Mouse (Mus musculus) stomach, embryonic 14.5 days (tissue): Measurements from ENCODE around the gene Smurf1. TPM values are rescaled to one million over a fixed set of nuclear protein-coding genes. Genes with fewer than 3 reads are reported as not detected.

Source experiments
- ATAC-seq: fragments of 200-750 bp; cut with Nextera tagmentation; 2 replicates; pipeline ENCODE4 v1.8.0; 2017; ENCODE audit warnings: low read depth, moderate TSS enrichment; ENCODE audit not compliant: insufficient number of reproducible peaks, insufficient read depth, low FRiP score
- H3K27ac ChIP-seq: fragments of 300-500 bp; sonication (generic); 2 replicates; pipeline ENCODE4 v1.5.1; 2014; ENCODE audit warnings: mild to moderate bottlenecking, low read length, moderate library complexity, mixed read lengths
- H3K27me3 ChIP-seq: fragments of 300-500 bp; sonication (generic); 2 replicates; pipeline ENCODE4 v1.6.1; 2014; ENCODE audit warnings: low read length, control low read depth, mixed read lengths; ENCODE audit not compliant: control insufficient read depth, insufficient read depth
- H3K36me3 ChIP-seq: fragments of 300-500 bp; sonication (generic); 2 replicates; pipeline ENCODE4 v1.6.1; 2014; ENCODE audit warnings: mild to moderate bottlenecking, control low read depth, low read length, moderate library complexity, mixed read lengths; ENCODE audit not compliant: control insufficient read depth, insufficient read depth
- H3K4me1 ChIP-seq: fragments of 300-500 bp; sonication (generic); 2 replicates; pipeline ENCODE4 v1.6.1; 2014; ENCODE audit warnings: low read length, control low read depth, mixed read lengths; ENCODE audit not compliant: control insufficient read depth, insufficient read depth
- H3K4me2 ChIP-seq: fragments of 300-500 bp; sonication (generic); replicated peaks from 2 replicates; pipeline ENCODE4 v1.6.1; 2014; ENCODE audit warnings: low read depth, low read length, control low read depth
- H3K4me3 ChIP-seq: fragments of 300-500 bp; sonication (generic); 2 replicates; pipeline ENCODE4 v1.5.1; 2014; ENCODE audit warnings: low read depth, low read length, control low read depth
- H3K9ac ChIP-seq: fragments of 300-500 bp; sonication (generic); replicated peaks from 2 replicates; pipeline ENCODE4 v1.6.1; 2014; ENCODE audit warnings: low read depth, mild to moderate bottlenecking, control low read depth, low read length, moderate library complexity, mixed read lengths
- H3K9me3 ChIP-seq: fragments of 300-500 bp; sonication (generic); 2 replicates; pipeline ENCODE4 v1.6.1; 2016; ENCODE audit warnings: low read depth, low read length, control low read depth; ENCODE audit not compliant: control insufficient read depth
- WGBS: fragments of 180-500 bp; shearing (Covaris S2); extraction: QIAGEN DNeasy Blood & Tissue Kit; methylation state at CpG from one replicate; pipeline ENCODE4 v1.1.7; 2014; 5-methylcytosine and 5-hydroxymethylcytosine counted together
- polyA plus RNA-seq: library from polyadenylated mRNA; unstranded; fragments of >200 nt; fragmentation: Nextera tagmentation; extraction: Ambion mirVana; gene quantifications from 2 replicates; pipeline ENCODE4 v1.2.1, GENCODE M21; 2014

Smurf1 gene
- polyA plus RNA-seq, 1 experiment from 2014 or later, result 15.6 TPM

GRCm38 (mm10) chr5:144870782-144871181, 94.9 kb downstream of the Smurf1 start:
- Histone ChIP-seq H3K4me1 (no peaks in the 10 kb centered on the region), H3K27me3 (no peaks in the 10 kb centered on the region), H3K4me2 (no peak overlapping the region), H3K36me3 (no peaks in the 10 kb centered on the region), H3K27ac (no peak overlapping the region), H3K4me3 (no peak overlapping the region), H3K9ac (no peak overlapping the region), H3K9me3 (no peaks in the 10 kb centered on the region; the same call in 1 of the 2 replicates)
- 79% methylated on average over 7 of the region's 7 CpGs for WGBS
- ATAC-seq, result no peak

- ATAC-seq, result no peak
- 71% methylated on average over 7 of the region's 7 CpGs for WGBS
- Histone ChIP-seq H3K4me1 (no peaks in the 10 kb centered on the region), H3K27ac (no peak overlapping the region), H3K9me3 (no peaks in the 10 kb centered on the region; the same call in 1 of the 2 replicates), H3K27me3 (no peaks in the 10 kb centered on the region), H3K4me3 (no peak overlapping the region), H3K4me2 (no peak overlapping the region), H3K36me3 (no peaks in the 10 kb centered on the region), H3K9ac (no peak overlapping the region)
These were observed 96.2 kb downstream of the Smurf1 start for GRCm38 (mm10) chr5:144869466-144869865.

- H3K27me3 ChIP-seq, result no peaks in the 10 kb centered on the region
- H3K4me1 ChIP-seq, result no peaks in the 10 kb centered on the region
- ATAC-seq, result no peak
- WGBS, result 74% methylated on average over 8 of the region's 8 CpGs
- no peak overlapping the region for H3K9ac ChIP-seq
- no peak overlapping the region for H3K27ac ChIP-seq
- H3K36me3 ChIP-seq, result no peaks in the 10 kb centered on the region
- no peaks in the 10 kb centered on the region; the same call in 1 of the 2 replicates for H3K9me3 ChIP-seq
- no peak overlapping the region for H3K4me3 ChIP-seq
- H3K4me2 ChIP-seq, result no peak overlapping the region
These were observed 98.7 kb downstream of the Smurf1 start for GRCm38 (mm10) chr5:144866923-144867322.

GRCm38 (mm10) chr5:144860913-144861312, 104.7 kb downstream of the Smurf1 start:
- Histone ChIP-seq H3K4me2 (no peak overlapping the region), H3K36me3 (peaks cover 43% of the 10 kb centered on the region), H3K9me3 (peaks cover 10% of the 10 kb centered on the region), H3K4me1 (no peaks in the 10 kb centered on the region), H3K27ac (no peak overlapping the region), H3K4me3 (no peak overlapping the region), H3K27me3 (no peaks in the 10 kb centered on the region), H3K9ac (no peak overlapping the region)
- WGBS, result 98% methylated on average over 8 of the region's 8 CpGs
- no peak for ATAC-seq

- Histone ChIP-seq H3K4me2 (no peak overlapping the region), H3K27me3 (no peaks in the 10 kb centered on the region), H3K36me3 (peaks cover 43% of the 10 kb centered on the region), H3K4me3 (no peak overlapping the region), H3K27ac (no peak overlapping the region), H3K9me3 (peaks cover 10% of the 10 kb centered on the region), H3K4me1 (no peaks in the 10 kb centered on the region), H3K9ac (no peak overlapping the region)
- WGBS, result 89% methylated on average over 9 of the region's 9 CpGs
- ATAC-seq, result no peak
These were observed 106.4 kb downstream of the Smurf1 start for GRCm38 (mm10) chr5:144859284-144859683.

GRCm38 (mm10) chr5:144858527-144858926, 107.1 kb downstream of the Smurf1 start:
- peaks cover 10% of the 10 kb centered on the region for H3K9me3 ChIP-seq
- no peaks in the 10 kb centered on the region for H3K27me3 ChIP-seq
- ATAC-seq, result no peak
- H3K36me3 ChIP-seq, result peaks cover 51% of the 10 kb centered on the region
- H3K4me2 ChIP-seq, result no peak overlapping the region
- H3K4me1 ChIP-seq, result no peaks in the 10 kb centered on the region
- WGBS, result 95% methylated on average over 15 of the region's 15 CpGs
- H3K4me3 ChIP-seq, result no peak overlapping the region
- H3K27ac ChIP-seq, result no peak overlapping the region
- H3K9ac ChIP-seq, result no peak overlapping the region

- H3K4me2 ChIP-seq, result no peak overlapping the region
- 54% methylated on average over 6 of the region's 6 CpGs for WGBS
- ATAC-seq, result no peak
These were observed 109.7 kb downstream of the Smurf1 start for GRCm38 (mm10) chr5:144855936-144856335.

GRCm38 (mm10) chr5:144853931-144854330, 111.7 kb downstream of the Smurf1 start:
- no peak for ATAC-seq
- Histone ChIP-seq H3K9ac (no peak overlapping the region), H3K4me1 (no peaks in the 10 kb centered on the region), H3K4me2 (no peak overlapping the region), H3K36me3 (peaks cover 78% of the 10 kb centered on the region), H3K27me3 (no peaks in the 10 kb centered on the region), H3K4me3 (no peak overlapping the region), H3K9me3 (no peaks in the 10 kb centered on the region), H3K27ac (no peak overlapping the region)
- WGBS, result 85% methylated on average over 5 of the region's 5 CpGs

More at GRCm38 (mm10) chr5:144855936-144856335, 109.7 kb downstream of the Smurf1 start:
- Histone ChIP-seq H3K27ac (no peak overlapping the region), H3K9ac (no peak overlapping the region), H3K36me3 (peaks cover 74% of the 10 kb centered on the region), H3K4me3 (no peak overlapping the region), H3K9me3 (peaks cover 6% of the 10 kb centered on the region), H3K4me1 (no peaks in the 10 kb centered on the region), H3K27me3 (no peaks in the 10 kb centered on the region)

GRCm38 (mm10) chr5:144851820-144852219, 113.8 kb downstream of the Smurf1 start:
- Histone ChIP-seq H3K27me3 (no peaks in the 10 kb centered on the region), H3K4me1 (no peaks in the 10 kb centered on the region), H3K9ac (no peak overlapping the region), H3K4me2 (no peak overlapping the region), H3K9me3 (no peaks in the 10 kb centered on the region), H3K4me3 (no peak overlapping the region), H3K36me3 (peaks cover 81% of the 10 kb centered on the region), H3K27ac (no peak overlapping the region)
- 92% methylated on average over 3 of the region's 3 CpGs for WGBS
- no peak for ATAC-seq
